Mouse (Mus musculus): ENCODE results near the gene Ctnna2. TPM values are rescaled to one million over a fixed set of nuclear protein-coding genes. Genes with fewer than 3 reads are reported as not detected.

The Ctnna2 gene
- polyA plus RNA-seq, 1 experiment from 2014 or later: 89.0 TPM

DNA sequence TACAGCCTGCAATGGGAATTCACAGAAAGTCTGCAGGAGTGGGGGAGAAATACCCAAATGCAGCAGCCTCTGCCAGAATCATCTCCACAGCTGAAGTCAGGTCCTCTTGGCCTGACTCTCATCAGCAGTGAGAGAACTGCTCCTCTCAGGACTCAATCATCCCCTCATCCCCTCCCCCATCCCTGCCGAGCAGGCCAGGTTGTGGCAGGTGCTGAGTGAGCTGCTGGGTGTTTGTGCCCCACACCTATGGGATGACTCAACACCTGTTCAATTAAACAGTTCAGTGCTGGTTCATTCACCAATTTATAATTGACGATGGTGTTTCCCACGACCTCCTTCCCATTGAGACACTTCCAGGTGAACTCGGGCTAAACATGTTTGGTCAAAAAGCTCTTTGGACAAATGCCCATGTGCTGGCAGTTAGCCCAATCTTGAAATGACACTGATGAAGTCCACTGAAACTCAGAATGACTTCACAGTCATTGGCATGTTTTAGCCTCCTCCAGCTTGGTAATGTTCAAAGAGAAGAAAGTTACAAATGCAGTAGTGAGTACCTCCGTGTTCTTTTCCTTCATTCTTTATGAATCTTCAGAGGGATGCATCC, 1000.1 kb downstream of the Ctnna2 start:
- 60% methylated on average over 5 of the region's 5 CpGs for WGBS
- ATAC-seq (peak; percentile 27; the same call in 1 of the 2 replicates), DNase-seq (ENCODE audit: low spot score) (no peak)
- Histone ChIP-seq H3K27me3 (replicated peaks; ENCODE audit: control insufficient read depth, insufficient read depth, low read length) (no peaks in the 10 kb centered on the region), H3K4me2 (ENCODE audit: low read length) (no peak overlapping the region), H3K4me3 (ENCODE audit: low read depth, low read length) (no peak overlapping the region), H3K27ac (ENCODE audit: low read depth, low read length) (no peak overlapping the region), H3K4me1 (ENCODE audit: control insufficient read depth, insufficient read depth, low read length) (no peaks in the 10 kb centered on the region; the same call in 1 of the 2 replicates), H3K36me3 (ENCODE audit: control insufficient read depth, insufficient read depth, low read length) (no peaks in the 10 kb centered on the region), H3K9ac (ENCODE audit: low read length) (no peak overlapping the region), H3K9me3 (replicated peaks; ENCODE audit: control insufficient read depth, low read length) (no peaks in the 10 kb centered on the region)

DNA sequence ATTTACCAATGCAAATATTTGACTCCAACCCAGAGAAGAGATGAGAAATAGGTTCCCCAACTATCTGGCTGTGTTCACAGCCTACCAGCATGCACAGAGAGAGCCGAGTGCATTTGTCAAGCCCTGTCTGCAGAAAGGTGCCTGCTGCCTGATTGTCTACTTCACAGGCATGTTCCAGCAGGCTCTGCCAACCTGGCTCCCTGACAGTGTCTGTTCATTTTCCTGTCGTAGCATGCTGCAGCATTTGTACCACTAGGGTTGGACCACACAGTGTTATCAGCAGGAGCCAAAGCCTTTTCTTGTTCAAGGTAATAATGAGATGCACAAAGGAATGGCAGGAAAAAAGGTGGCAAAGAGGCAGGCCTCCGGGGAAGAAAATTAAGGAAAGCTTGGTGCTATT, 1001.7 kb downstream of the Ctnna2 start:
- Histone ChIP-seq H3K9me3 (replicated peaks; ENCODE audit: control insufficient read depth, low read length) (no peaks in the 10 kb centered on the region), H3K4me2 (ENCODE audit: low read length) (no peak overlapping the region), H3K27ac (ENCODE audit: low read depth, low read length) (peak overlapping the region; percentile 17; the same call in 1 of the 2 replicates), H3K27me3 (replicated peaks; ENCODE audit: control insufficient read depth, insufficient read depth, low read length) (no peaks in the 10 kb centered on the region), H3K9ac (ENCODE audit: low read length) (no peak overlapping the region), H3K4me3 (ENCODE audit: low read depth, low read length) (no peak overlapping the region), H3K4me1 (ENCODE audit: control insufficient read depth, insufficient read depth, low read length) (no peaks in the 10 kb centered on the region; the same call in 1 of the 2 replicates), H3K36me3 (ENCODE audit: control insufficient read depth, insufficient read depth, low read length) (no peaks in the 10 kb centered on the region)
- 5% methylated on average over 3 of the region's 3 CpGs for WGBS
- peak; percentile 91 for ATAC-seq
- DNase-seq (ENCODE audit: low spot score): peak; percentile 79

DNA sequence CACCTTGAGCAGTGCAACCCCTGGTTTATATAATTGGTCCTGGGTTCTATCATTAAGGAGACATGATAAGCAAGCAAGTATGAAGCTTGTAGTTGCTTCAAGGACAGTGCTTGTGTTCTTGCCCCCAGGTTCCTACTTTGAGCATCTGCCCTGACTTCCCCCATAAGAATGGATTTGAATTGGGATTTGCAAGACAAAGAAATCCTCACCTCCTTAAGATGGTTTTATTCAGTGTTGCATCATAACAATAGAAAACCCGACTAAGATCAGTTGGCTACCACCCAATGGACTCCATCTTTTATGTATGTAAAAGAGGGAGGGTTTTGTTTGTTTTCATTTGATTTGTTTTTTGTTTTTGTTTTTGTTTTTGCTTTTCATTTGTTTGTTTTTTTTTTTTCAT, 1005.2 kb downstream of the Ctnna2 start:
- WGBS: 51% methylated on average over 1 of the region's 1 CpGs
- no peaks in the 10 kb centered on the region for H3K9me3 ChIP-seq (replicated peaks; ENCODE audit: control insufficient read depth, low read length)
- DNase-seq (ENCODE audit: low spot score) (no peak), ATAC-seq (no peak)
- no peak overlapping the region for H3K27ac ChIP-seq (ENCODE audit: low read depth, low read length)
- H3K36me3 ChIP-seq (ENCODE audit: control insufficient read depth, insufficient read depth, low read length): no peaks in the 10 kb centered on the region
- H3K4me1 ChIP-seq (ENCODE audit: control insufficient read depth, insufficient read depth, low read length): no peaks in the 10 kb centered on the region; the same call in 1 of the 2 replicates
- no peak overlapping the region for H3K4me2 ChIP-seq (ENCODE audit: low read length)
- H3K9ac ChIP-seq (ENCODE audit: low read length): no peak overlapping the region
- H3K27me3 ChIP-seq (replicated peaks; ENCODE audit: control insufficient read depth, insufficient read depth, low read length): no peaks in the 10 kb centered on the region
- no peak overlapping the region for H3K4me3 ChIP-seq (ENCODE audit: low read depth, low read length)

DNA sequence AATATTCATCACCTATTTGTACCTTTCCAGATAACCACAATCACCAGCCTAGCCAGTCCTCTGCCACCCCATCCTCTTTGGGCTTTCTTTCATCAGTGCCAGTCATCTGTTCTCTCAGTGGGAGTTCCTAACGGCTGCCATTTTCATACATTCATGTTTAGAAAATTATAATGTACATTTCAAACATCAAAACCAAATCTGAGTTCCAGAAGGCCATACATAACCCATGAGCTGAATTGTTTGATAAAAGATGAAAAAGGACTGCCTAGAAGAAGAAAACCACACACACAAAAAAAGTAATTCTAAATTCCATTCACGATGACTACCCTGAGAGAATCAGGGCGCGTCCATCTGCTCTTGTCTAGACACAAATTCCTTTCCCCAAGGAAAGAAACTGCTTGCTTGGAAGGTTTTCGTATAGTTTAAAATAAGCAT, 1014.5 kb downstream of the Ctnna2 start:
- no peak for ATAC-seq
- H3K27ac ChIP-seq (ENCODE audit: low read depth, low read length): no peak overlapping the region

DNA sequence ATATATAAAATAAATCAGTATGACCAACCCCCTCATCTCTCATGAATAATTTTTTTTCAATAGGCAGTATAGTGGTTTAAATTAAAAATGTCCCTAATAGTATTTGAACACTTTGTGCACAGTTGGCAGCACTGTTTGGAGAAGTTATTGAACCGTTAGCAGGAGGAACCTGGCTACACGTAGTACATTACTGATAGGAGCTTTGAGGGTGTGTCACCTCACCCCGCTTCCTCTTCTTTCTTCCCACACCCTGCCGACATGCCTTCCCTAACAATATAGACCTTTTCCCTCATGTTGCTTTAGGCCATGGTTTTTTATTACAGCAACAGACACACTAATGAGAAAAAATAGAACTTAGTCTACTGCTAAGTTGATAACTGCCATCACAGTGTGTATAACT, 1071.4 kb downstream of the Ctnna2 start:
- ATAC-seq (no peak), DNase-seq (ENCODE audit: low spot score) (no peak)
- Histone ChIP-seq H3K4me3 (ENCODE audit: low read depth, low read length) (no peak overlapping the region), H3K27me3 (replicated peaks; ENCODE audit: control insufficient read depth, insufficient read depth, low read length) (no peaks in the 10 kb centered on the region), H3K9me3 (replicated peaks; ENCODE audit: control insufficient read depth, low read length) (no peaks in the 10 kb centered on the region), H3K4me1 (ENCODE audit: control insufficient read depth, insufficient read depth, low read length) (no peaks in the 10 kb centered on the region), H3K4me2 (ENCODE audit: low read length) (no peak overlapping the region), H3K9ac (ENCODE audit: low read length) (no peak overlapping the region), H3K27ac (ENCODE audit: low read depth, low read length) (no peak overlapping the region), H3K36me3 (ENCODE audit: control insufficient read depth, insufficient read depth, low read length) (no peaks in the 10 kb centered on the region)
- 77% methylated on average over 4 of the region's 4 CpGs for WGBS

More for the DNA sequence above, 1014.5 kb downstream of the Ctnna2 start:
- Histone ChIP-seq H3K4me1 (ENCODE audit: control insufficient read depth, insufficient read depth, low read length) (no peaks in the 10 kb centered on the region), H3K27me3 (replicated peaks; ENCODE audit: control insufficient read depth, insufficient read depth, low read length) (no peaks in the 10 kb centered on the region), H3K4me2 (ENCODE audit: low read length) (no peak overlapping the region), H3K9me3 (replicated peaks; ENCODE audit: control insufficient read depth, low read length) (no peaks in the 10 kb centered on the region), H3K9ac (ENCODE audit: low read length) (no peak overlapping the region), H3K36me3 (ENCODE audit: control insufficient read depth, insufficient read depth, low read length) (no peaks in the 10 kb centered on the region), H3K4me3 (ENCODE audit: low read depth, low read length) (no peak overlapping the region)
- DNase-seq (ENCODE audit: low spot score): peak; percentile 32
- 78% methylated on average over 5 of the region's 5 CpGs for WGBS

DNA sequence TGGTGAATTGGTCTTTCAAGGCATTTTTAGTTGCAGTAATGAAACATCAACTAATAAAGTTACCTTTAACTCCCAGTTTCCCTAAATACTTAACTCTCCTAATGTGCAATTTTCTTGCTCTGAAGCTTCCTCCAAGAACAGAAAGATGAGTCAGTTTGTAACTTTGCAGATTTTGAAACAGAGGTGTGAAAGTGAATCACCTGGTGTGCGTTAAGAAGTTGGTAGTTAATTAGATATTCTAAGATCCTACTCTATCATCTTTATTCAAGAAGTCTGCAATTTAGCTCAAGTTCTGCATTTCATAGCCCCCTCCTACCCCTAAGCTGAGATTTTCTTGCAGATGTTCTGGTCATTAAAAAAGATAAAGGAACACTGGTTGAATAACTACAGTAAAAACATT, 1082.3 kb downstream of the Ctnna2 start:
- H3K9me3 ChIP-seq (replicated peaks; ENCODE audit: control insufficient read depth, low read length): no peaks in the 10 kb centered on the region
- no peaks in the 10 kb centered on the region for H3K4me1 ChIP-seq (ENCODE audit: control insufficient read depth, insufficient read depth, low read length)
- no peak for DNase-seq (ENCODE audit: low spot score)
- no peak for ATAC-seq
- H3K27ac ChIP-seq (ENCODE audit: low read depth, low read length): no peak overlapping the region
- 80% methylated on average over 1 of the region's 1 CpGs for WGBS
- no peak overlapping the region for H3K9ac ChIP-seq (ENCODE audit: low read length)
- no peak overlapping the region for H3K4me2 ChIP-seq (ENCODE audit: low read length)
- H3K27me3 ChIP-seq (replicated peaks; ENCODE audit: control insufficient read depth, insufficient read depth, low read length): no peaks in the 10 kb centered on the region
- no peaks in the 10 kb centered on the region for H3K36me3 ChIP-seq (ENCODE audit: control insufficient read depth, insufficient read depth, low read length)
- H3K4me3 ChIP-seq (ENCODE audit: low read depth, low read length): no peak overlapping the region

Data from forebrain, embryonic 14.5 days (tissue).